Mouse (Mus musculus) thymus, adult 2 months (tissue): ENCODE data around the gene Vsig10. TPM values are rescaled to one million over a fixed set of nuclear protein-coding genes. Genes with fewer than 3 reads are reported as not detected.
"Not testable (repeated sequence)": the region's sequence is repeated elsewhere in the genome, so short reads cannot be mapped to it uniquely, and the experiment has no call there.

Experiments
- DNase-seq: peaks from one replicate; pipeline ENCODE4 v3.0.0; 2021
- H3K27ac ChIP-seq: fragments of 200-500 bp; 2 replicates; pipeline ENCODE4 v1.5.1; 2012; ENCODE audit warnings: low read length, control low read depth; ENCODE audit not compliant: control insufficient read depth, insufficient read depth
- H3K27me3 ChIP-seq: fragments of 200-500 bp; 2 replicates; pipeline ENCODE4 v1.6.1; 2012; ENCODE audit warnings: mild to moderate bottlenecking, low read length, moderate library complexity, mixed read lengths; ENCODE audit not compliant: control insufficient read depth, insufficient read depth
- H3K36me3 ChIP-seq: fragments of 200-500 bp; 2 replicates; pipeline ENCODE4 v1.6.1; 2012; ENCODE audit warnings: mild to moderate bottlenecking, low read length, moderate library complexity; ENCODE audit not compliant: control insufficient read depth, insufficient read depth
- H3K4me1 ChIP-seq: fragments of 200-500 bp; replicated peaks from 2 replicates; pipeline ENCODE4 v1.6.1; 2012; ENCODE audit warnings: low read length; ENCODE audit not compliant: control insufficient read depth, insufficient read depth
- H3K4me3 ChIP-seq: fragments of 200-500 bp; 2 replicates; pipeline ENCODE4 v1.5.1; 2012; ENCODE audit warnings: mild to moderate bottlenecking, low read length, control low read depth, moderate library complexity; ENCODE audit not compliant: control insufficient read depth, insufficient read depth
- CTCF ChIP-seq: fragments of 200-500 bp; IDR thresholded peaks from 2 replicates; pipeline ENCODE4 v1.5.1; 2012; ENCODE audit warnings: mild to moderate bottlenecking, control low read depth, low read length, moderate library complexity, borderline replicate concordance; ENCODE audit not compliant: control insufficient read depth, poor library complexity, insufficient read depth; ENCODE audit errors: extremely low read depth
- POLR2A ChIP-seq: fragments of 200-500 bp; IDR thresholded peaks from 2 replicates; pipeline ENCODE4 v1.6.1; 2012; ENCODE audit warnings: mild to moderate bottlenecking, low read length, control low read depth, moderate library complexity; ENCODE audit not compliant: control insufficient read depth, poor library complexity, insufficient read depth; ENCODE audit errors: extremely low read depth
- WGBS: fragments of 180-500 bp; shearing (Covaris S2); methylation state at CpG from one replicate; pipeline ENCODE4 v1.1.7; 2018; 5-methylcytosine and 5-hydroxymethylcytosine counted together
- polyA plus RNA-seq: library from polyadenylated mRNA; depleted of rRNA; stranded (reverse); fragments of >200 nt; gene quantifications from 2 replicates; pipeline ENCODE4 v1.2.3, GENCODE M21; 2012

The Vsig10 gene
- polyA plus RNA-seq, 1 experiment: 11.5 TPM

DNA sequence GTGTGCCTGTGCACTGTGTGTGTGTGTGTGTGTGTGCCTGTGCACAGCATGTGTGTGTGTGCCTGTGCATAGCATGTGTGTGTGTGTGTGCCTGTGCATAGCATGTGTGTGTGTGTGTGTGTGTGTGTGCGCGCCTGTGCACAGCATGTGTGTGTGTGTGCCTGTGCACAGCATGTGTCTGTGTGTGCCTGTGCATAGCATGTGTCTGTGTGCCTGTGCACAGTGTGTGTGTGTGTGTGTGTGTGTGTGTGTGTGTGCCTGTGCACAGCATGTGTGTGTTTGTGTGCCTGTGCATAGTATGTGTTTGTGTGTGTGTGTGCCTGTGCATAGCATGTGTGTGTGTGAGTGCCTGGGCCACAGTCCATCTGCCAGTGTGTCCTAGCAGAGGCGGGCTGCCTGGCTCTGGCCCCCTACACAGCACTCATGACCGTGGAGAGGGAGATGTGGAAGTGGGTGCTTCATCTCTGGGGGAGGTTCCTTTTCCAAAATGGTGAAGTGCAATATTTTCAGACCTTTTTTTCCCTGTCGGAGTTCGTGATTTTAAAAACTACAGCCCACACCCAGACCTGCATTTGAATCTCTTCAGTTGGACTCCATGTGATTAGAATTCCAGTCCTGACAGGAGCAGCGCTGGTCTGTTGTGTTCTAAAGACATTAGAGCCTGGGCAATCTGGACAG lies 55.6 kb downstream of the Vsig10 start:
- no peak overlapping the region for H3K27ac ChIP-seq
- no peak overlapping the region for H3K4me3 ChIP-seq
- WGBS: 88% methylated on average over 7 of the region's 7 CpGs

DNA sequence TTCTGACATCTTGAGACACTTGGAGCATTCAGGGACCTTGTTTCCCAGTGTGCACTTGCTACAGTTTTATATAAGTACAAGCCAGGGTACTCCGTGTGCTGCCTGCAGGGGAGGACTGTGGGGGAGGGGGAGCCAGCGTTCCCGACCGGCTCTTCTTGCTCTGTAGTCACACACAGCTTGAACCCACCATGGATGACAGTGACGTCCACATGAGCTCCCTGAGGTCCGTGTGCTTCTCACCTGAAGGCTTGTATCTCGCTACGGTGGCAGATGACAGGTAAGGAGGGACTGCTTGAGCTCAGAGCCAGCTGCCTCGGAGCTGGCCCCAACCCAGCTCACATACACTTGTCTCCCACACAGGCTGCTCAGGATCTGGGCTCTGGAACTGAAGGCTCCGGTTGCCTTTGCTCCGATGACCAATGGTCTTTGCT lies 57.5 kb downstream of the Vsig10 start:
- DNase-seq: no peak
- no peak overlapping the region for H3K4me3 ChIP-seq
- no peak overlapping the region for H3K27ac ChIP-seq
- WGBS: 96% methylated on average over 11 of the region's 11 CpGs
- no peaks in the 10 kb centered on the region for H3K27me3 ChIP-seq
- peaks cover 73% of the 10 kb centered on the region for H3K36me3 ChIP-seq
- TF ChIP-seq CTCF (no peak), POLR2A (no peak)
- no peaks in the 10 kb centered on the region for H3K4me1 ChIP-seq

More for the DNA sequence above, 55.6 kb downstream of the Vsig10 start:
- Histone ChIP-seq H3K36me3 (peaks cover 71% of the 10 kb centered on the region), H3K27me3 (no peaks in the 10 kb centered on the region), H3K4me1 (no peaks in the 10 kb centered on the region)
- no peak for DNase-seq
- TF ChIP-seq POLR2A (no peak), CTCF (no peak)

DNA sequence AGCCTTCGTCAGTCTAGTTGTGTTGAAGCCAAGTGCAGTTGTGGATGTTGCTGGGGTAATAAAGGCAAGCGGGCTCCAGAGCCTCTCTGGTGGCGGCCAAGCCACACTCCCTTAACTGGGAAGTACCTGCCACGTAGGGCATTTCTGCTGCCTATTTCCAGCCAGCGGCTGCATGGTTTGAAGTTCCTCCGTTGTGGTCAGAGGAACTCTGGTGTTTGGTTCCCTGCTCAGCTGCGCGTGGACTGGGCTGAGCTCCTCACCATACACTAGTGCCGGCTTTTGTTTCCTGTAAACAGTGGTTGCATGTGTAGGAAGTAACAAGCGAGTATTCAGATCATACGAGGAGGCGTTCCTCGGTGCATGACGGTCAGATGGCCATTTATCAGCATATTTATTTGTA lies 58.8 kb downstream of the Vsig10 start:
- not testable (repeated sequence) for H3K27me3 ChIP-seq, H3K27ac ChIP-seq, DNase-seq, H3K4me1 ChIP-seq, H3K4me3 ChIP-seq
- peaks cover 73% of the 10 kb centered on the region for H3K36me3 ChIP-seq
- 49% methylated on average over 14 of the region's 14 CpGs for WGBS

- no peaks in the 10 kb centered on the region for H3K27me3 ChIP-seq
- H3K4me1 ChIP-seq: no peaks in the 10 kb centered on the region
- no peak for TF ChIP-seq CTCF
- TF ChIP-seq POLR2A: no peak
- 93% methylated on average over 4 of the region's 4 CpGs for WGBS
- DNase-seq: no peak
- no peak overlapping the region for H3K4me3 ChIP-seq
- H3K36me3 ChIP-seq: peaks cover 60% of the 10 kb centered on the region
- no peak overlapping the region for H3K27ac ChIP-seq
Measured at GRCm38 (mm10) chr5:117380199-117380598, 61.3 kb downstream of the Vsig10 start.

DNA sequence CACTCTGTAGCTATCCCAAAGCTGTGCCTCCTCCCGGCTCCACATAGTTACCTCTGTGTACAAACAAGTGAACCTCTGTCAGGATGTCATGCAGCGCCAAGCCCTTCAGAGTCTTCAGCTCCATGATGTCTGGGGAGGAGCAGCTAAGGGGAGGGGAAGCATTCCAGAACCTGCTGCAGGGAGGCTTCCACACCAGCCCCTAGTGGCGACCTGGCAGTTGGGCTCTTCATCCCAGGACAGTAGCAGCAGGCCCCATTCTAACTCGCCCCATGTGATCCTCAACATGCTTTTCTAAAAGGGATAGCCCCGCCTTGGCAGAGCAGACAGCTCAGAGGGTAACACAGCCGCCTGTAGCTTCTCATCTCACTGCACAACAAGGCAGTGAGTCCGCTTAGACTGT lies 62.9 kb downstream of the Vsig10 start:
- peaks cover 46% of the 10 kb centered on the region for H3K36me3 ChIP-seq
- DNase-seq: no peak
- H3K4me1 ChIP-seq: no peaks in the 10 kb centered on the region
- TF ChIP-seq CTCF: no peak
- no peak for TF ChIP-seq POLR2A
- no peak overlapping the region for H3K4me3 ChIP-seq
- H3K27ac ChIP-seq: no peak overlapping the region
- 93% methylated on average over 7 of the region's 7 CpGs for WGBS
- H3K27me3 ChIP-seq: no peaks in the 10 kb centered on the region

DNA sequence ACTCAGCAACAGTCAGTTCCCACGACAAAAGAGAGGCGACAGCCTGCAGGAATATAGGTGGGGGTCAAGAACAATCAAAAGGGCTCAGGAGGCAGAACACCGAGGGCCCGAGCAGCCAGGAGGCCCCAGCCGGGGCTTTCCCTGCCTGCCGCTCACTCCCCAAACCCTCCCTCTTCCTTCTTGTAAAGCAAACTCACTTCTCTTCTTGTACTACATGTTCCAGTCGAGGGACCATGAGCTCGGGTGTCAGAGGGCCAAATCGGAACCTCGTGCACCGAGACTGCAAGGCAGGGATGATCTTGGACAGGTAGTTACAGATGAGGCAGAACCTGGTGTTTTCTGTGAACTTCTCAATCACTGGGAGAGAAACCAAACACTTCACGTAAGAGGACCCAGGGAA lies 64.3 kb downstream of the Vsig10 start:
- no peak for DNase-seq
- peaks cover 41% of the 10 kb centered on the region for H3K36me3 ChIP-seq
- H3K27me3 ChIP-seq: no peaks in the 10 kb centered on the region
- H3K4me3 ChIP-seq: no peak overlapping the region
- TF ChIP-seq POLR2A (no peak), CTCF (no peak)
- no peak overlapping the region for H3K27ac ChIP-seq
- 0 out of 2 replicates have a peak, but pooled peaks cover 6% of the 10 kb centered on the region for H3K4me1 ChIP-seq
- WGBS: 89% methylated on average over 12 of the region's 12 CpGs

DNA sequence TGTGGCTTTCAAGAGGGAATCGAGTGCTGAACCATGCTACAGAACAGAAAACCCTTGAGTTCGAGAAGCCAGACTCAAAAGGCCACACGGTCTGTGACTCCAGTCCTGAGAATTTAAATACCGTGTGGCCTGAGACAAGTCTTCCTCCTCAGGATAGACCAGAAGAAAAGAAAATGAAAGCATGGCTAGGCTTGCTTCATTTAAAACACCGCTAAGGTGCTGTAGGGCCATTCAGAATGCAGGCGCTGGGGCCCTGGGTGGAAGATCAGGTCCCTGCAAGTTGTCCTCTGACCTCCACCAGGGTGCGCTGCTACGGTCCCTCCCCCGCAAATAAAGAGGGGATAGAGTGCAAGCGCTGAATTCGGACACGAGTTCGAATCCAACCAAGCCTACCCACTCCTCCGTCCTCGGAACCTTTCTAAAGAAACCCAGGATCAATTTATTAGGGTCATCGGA lies 69.4 kb downstream of the Vsig10 start:
- Histone ChIP-seq H3K27ac (no peak overlapping the region), H3K27me3 (no peaks in the 10 kb centered on the region), H3K4me1 (peaks cover 11% of the 10 kb centered on the region), H3K4me3 (peak overlapping the region; percentile 73), H3K36me3 (no peaks in the 10 kb centered on the region; the same call in 1 of the 2 replicates)
- DNase-seq: peak; percentile 77
- peak; percentile 25; the same call in 1 of the 2 replicates for TF ChIP-seq CTCF
- no peak for TF ChIP-seq POLR2A
- 1% methylated on average over 16 of the region's 16 CpGs for WGBS
